Mouse (Mus musculus) lung, postnatal 0 days (tissue): ENCODE data around the gene Tmem201.
A peak's percentile ranks its signal among the peaks of the same experiment; 100 is the strongest.

Source experiments
- CTCF ChIP-seq: IDR thresholded peaks from 2 replicates; pipeline ENCODE4 v1.5.1; 2016; ENCODE audit warnings: antibody characterized with exemption, mild to moderate bottlenecking
- EP300 ChIP-seq: IDR thresholded peaks from 2 replicates; pipeline ENCODE4 v1.6.1; 2016; ENCODE audit warnings: antibody characterized with exemption, mild to moderate bottlenecking, control low read depth

DNA sequence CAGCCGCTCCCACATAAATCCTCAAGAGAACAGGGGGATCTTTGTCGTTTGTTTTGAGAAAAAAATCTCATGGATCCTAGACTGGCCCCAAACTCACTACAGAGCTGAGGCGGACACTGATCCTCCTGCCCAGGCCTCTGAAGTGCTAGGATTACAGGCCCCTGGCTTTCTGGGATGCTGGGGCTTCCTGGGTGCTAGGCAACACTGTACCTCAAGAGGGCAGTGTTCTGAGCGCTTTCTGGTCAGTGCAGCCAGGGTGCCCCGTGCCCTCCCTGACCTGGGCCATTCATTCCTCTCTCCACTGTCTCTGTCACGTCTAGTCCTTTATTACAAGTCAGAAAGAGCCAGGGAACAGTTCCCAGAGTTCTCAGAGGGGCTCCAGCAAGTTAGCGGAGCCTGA, 25.9 kb downstream of the Tmem201 start:
- TF ChIP-seq EP300 = no peak
- peak; percentile 80 for TF ChIP-seq CTCF
